Mouse (Mus musculus) adrenal gland, adult 8-10 months (tissue): ENCODE measurements around the gene Gm20518. TPM values are rescaled to one million over a fixed set of nuclear protein-coding genes. Genes with fewer than 3 reads are reported as not detected.

ENCODE experiments used
- DNase-seq: peaks from one replicate; pipeline ENCODE4 v3.0.0; 2022
- total RNA-seq, 4 experiments: library from RNA; stranded (reverse); gene quantifications; 2 replicates each; pipeline ENCODE4 v1.2.4; 2022

The Gm20518 gene
- total RNA-seq, 4 experiments from 2014 or later = 0.23 to 0.73 (median 0.33) TPM

GRCm38 (mm10) chr16:17804449-17804912 lies 87.0 kb downstream of the Gm20518 start:
- no peak for DNase-seq

GRCm38 (mm10) chr16:17803675-17804448 lies 87.6 kb downstream of the Gm20518 start:
- DNase-seq = no peak

DNA sequence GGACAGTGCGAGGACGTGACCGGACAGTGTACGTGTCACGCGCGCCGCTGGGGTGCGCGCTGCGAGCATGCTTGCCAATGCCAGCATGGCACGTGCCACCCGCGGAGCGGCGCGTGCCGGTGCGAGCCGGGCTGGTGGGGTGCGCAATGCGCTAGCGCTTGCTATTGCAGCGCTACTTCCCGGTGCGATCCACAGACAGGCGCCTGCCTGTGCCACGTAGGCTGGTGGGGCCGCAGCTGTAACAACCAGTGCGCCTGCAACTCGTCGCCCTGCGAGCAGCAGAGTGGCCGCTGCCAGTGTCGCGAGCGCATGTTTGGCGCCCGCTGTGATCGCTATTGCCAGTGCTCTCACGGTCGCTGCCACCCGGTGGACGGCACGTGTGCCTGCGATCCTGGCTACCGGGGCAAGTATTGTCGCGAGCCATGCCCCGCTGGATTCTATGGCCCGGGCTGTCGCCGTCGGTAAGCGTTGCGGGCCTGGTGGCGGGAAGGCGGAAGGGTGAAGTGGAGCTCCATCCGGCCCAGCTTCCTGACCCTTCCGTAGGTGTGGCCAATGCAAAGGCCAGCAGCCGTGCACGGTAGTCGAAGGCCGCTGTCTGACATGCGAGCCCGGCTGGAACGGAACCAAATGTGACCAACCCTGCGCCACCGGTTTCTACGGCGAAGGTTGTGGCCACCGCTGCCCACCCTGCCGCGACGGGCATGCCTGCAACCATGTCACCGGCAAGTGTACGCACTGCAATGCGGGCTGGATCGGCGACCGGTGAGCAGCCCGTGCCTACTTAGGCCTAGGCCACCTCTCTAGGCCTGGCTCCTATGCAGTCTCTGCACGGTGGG lies 88.4 kb downstream of the Gm20518 start:
- DNase-seq = no peak

DNA sequence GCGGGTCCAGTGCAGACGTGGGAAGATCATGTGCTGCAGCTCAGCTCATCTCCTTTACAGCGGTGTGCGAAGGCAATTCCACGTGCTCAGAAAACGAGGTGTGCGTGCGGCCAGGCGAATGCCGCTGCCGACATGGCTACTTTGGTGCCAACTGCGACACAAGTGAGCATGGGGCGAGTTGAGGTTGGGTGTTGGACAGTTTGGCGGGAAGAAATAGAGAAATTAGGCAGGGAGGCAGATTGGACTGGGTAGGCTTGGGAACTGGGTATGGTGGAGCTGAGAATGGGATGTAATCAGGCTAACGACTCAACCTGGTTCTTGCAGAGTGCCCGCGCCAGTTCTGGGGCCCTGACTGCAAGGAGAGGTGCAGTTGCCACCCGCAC lies 89.0 kb downstream of the Gm20518 start:
- DNase-seq = no peak

DNA sequence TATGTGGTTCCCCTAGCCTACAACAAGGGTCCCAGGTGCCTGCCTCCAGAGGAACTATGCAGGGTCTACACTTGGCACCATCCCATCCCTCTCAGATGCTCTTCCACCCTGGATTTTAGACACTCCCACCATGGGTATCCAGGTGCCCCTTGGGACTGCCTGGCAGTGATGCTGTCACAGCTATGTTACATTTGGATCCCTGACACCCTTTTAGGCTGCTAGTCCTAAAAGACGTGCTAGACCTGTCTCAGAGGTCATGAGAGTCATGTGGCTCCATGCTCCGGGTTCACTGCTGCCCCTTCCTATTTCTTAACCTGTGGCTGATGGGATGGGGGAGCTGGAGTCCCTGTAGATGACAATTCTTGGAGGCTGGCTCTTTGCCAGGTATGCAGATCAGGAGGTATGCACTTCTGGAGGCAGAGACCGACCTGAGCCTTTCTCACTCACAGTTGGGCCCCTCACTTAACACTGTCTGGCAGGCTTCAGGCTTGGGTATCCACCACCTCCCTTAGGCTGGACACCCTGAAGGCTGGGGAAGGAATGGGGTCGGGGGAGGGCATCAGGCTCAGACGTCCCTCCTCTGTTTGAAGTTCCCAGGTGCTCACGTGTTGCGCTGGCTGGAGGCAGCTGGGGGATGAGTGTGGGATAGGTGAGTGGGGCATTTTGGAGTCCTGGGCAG lies 89.6 kb downstream of the Gm20518 start:
- DNase-seq = no peak

- DNase-seq = no peak
These were observed 91.9 kb downstream of the Gm20518 start for GRCm38 (mm10) chr16:17799584-17799983.

DNA sequence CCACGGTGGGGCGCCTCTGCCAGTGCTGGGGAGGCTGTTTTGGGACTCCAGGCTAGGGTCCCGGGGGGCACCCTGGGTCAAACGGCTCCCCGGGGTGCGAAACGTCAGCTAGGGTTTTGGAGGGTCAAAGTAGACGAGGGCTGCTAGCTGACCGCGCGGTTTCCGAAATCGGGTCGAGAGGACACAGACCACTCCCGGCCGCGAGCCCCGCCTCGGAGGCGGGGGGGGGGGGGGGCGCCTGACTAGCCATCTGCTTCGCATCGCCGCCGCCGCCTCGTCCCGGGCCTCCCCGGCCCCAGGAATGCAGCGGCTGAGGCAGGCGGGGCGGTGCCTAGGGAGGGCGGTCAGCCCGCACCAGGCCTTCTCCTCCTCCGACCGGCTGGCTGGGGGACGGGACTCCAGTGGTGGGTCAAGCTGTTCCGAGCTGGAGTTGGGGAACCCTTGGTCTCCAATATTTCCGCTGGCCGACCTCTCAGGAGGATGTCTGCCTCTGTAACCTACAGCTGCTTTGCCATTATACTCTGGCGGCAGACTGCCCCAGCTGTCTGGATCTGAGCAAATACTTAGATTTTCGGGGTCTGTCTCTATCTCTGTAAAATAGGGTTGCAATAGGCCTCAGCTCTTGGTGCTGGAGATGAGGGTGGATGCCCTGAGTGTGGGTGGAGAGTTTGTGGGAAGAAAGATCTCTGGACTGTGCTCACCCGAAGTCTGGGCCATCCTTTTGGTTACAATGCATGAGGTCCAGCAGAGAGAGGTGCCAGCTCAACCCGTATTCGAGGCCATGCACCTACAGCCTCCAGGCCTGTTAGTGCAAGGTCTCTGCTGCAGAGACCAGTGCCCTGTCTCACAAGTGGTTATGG lies 92.9 kb downstream of the Gm20518 start:
- no peak for DNase-seq

DNA sequence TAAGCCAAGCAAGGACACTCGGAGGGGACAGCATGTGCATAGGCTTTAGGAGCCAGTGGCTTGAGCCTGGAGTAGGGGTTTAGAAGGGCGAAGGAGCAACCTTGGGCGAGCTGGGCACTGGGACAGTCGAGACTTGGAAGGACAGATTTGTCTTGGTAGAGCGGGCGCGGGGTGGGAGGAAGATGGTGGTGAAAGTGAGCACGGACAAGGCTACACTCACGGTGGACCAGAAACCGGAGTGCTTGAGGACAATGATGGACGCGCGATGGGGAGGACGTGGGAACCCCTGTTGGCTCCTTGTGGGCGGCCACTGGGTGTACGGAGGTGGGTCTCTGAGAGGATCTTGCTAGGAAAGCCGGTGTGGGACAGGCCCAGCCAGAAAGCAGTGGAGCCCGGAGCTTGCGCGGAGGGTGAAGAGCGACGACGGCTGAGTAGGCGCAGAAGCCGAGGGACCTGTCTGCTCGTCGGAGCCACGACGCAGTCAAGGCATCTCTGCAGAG lies 93.6 kb downstream of the Gm20518 start:
- DNase-seq = no peak

DNA sequence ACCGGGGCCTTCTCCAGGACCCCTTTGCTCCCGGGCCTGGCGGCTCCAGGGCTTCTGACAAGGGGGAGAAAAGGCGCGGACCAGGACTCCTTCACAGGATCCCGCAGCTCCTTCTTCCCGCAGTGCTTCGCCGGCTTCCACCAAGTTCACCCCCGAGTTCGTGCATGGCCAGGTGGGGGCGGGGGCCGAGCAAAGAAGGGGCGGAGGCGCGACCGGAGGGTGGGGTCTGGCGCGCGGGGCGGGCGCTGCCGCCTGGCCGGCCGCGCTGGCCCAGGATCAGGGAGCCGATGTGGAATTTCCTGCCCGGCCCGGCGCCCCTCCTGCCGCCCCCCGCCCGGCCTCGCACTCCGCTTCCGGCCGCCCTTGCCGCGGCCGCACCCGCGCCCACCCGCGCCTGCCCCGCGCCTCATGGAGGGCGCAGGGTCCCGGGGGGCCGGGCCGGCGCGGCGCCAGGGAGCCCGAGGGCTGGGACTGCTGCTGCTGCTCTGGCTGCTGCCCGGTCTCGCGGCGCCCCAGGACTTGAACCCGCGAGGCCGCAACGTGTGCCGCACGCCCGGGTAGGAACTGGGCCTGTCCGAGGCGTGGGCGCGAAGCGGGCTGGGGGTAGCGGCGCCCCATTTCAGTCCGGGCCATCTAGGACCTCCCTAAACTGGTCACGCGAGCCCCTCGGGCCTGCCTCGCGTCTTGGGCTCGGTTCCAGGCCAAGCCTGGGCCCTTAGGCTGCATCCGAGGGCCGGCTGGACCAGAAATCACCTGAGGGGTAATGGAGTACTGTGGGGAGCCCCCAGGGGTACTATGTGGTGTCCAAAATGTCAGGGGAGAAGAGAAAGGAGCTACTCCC lies 94.3 kb downstream of the Gm20518 start, which contains the start of gene Scarf2:
Gene Scarf2 (plus strand): TSS at position 312 of the 841 bp plus-strand sequence.
- no peak for DNase-seq

DNA sequence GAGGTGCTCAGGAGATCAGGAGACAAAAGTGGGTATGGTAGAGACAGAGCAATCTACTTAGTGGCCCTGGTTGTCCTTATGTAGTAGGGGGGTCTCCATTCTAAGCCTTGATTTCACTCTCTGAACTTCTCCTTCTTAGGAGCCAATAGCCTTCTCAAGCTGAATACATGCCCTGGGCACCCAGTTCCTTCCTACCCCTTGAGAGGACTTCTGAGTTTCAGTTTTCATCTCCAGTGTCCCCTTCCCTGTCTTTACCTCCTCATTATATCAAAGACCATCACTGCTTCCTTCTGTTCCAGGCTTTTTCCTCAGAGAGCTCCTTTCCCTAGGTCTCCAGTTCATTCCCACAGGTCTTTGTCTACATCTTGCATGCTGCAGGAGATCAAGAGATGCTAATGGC lies 95.0 kb downstream of the Gm20518 start:
- DNase-seq = no peak

GRCm38 (mm10) chr16:17795643-17796042 lies 95.8 kb downstream of the Gm20518 start:
- DNase-seq = no peak

DNA sequence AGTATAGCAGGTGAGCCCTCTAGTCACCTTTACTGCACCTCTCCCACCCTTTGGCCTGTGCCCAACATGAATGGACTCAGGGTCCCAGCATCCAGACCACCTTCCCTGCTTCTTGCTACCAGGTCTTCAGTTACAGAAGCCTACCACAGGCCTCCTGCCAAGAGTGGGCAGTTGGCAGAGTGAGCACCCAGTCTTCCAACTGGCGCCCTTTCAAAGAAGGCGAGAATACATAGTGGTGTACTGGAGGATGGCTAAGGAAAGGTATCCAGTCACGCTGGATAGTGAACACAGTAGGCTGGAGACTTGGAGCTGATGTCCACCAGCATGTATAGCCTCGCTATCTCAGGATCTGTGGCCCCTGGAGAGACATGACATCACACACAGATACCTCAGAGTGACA lies 97.4 kb downstream of the Gm20518 start:
- no peak for DNase-seq

GRCm38 (mm10) chr16:17792728-17793127 lies 98.7 kb downstream of the Gm20518 start:
- no peak for DNase-seq

DNA sequence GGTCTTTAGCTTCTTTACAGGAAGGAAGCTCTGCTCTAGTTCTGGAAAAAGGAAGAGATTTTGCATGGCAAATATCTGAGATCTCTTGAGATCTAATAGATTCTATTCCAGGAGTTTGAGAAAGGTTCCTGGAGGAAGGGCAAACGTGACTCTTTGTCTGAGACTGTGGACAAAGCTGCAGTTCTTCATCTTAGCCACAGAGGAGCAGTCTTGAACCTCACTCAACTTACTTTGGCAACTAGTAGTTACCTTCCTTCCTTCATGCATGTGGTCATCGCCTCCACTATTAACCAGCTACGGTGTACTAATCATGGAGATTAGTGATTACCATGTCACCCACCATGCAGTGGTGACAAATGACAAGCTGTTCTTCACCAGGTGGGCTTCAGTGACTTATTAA lies 106.1 kb downstream of the Gm20518 start:
- DNase-seq = no peak

Other genes with a start within 250 kb of the Gm20518 start
- gene Ccdc74a, start 245.2 kb downstream of the Gm20518 start, total RNA-seq = 1 to 10 TPM in 3 of 4 experiments, under 1 TPM in 1; 0.81 to 3.8 (median 2.1) TPM
- gene Med15, start 158.8 kb downstream of the Gm20518 start, total RNA-seq = 10 to 100 TPM; 54.1 to 95.8 (median 62.0) TPM
- 10 to 100 TPM; 40.5 to 65.6 (median 50.8) TPM for gene Klhl22, start 132.1 kb downstream of the Gm20518 start, total RNA-seq
- 10 to 100 TPM; 11.8 to 14.9 (median 13.1) TPM for gene Scarf2, start 94.4 kb downstream of the Gm20518 start, total RNA-seq
- gene B830017H08Rik, start 58.5 kb downstream of the Gm20518 start, total RNA-seq = not detected
- 1 to 10 TPM in 3 of 4 experiments, under 1 TPM in 1; 0.94 to 3.6 (median 2.3) TPM for gene Car15, start 53.3 kb downstream of the Gm20518 start, total RNA-seq
- gene Tssk1, start 2.6 kb upstream of the Gm20518 start, total RNA-seq = under 1 TPM in 3 of 4 experiments, not detected in 1; 0.08 to 0.17 (median 0.12) TPM
- gene Dgcr2, start 6.9 kb upstream of the Gm20518 start, total RNA-seq = 10 to 100 TPM; 66.1 to 78.0 (median 76.2) TPM
- gene Tssk2, start 7.0 kb upstream of the Gm20518 start, total RNA-seq = not detected
- gene Ess2, start 19.7 kb upstream of the Gm20518 start, total RNA-seq = 10 to 100 TPM; 16.9 to 28.8 (median 22.5) TPM
- not detected for gene Gsc2, start 23.4 kb upstream of the Gm20518 start, total RNA-seq
- gene Slc25a1, start 36.5 kb upstream of the Gm20518 start, total RNA-seq = 100 to 1,000 TPM; 184 to 251 (median 197) TPM
- under 1 TPM in 2 of 4 experiments, not detected in 2; 0.35 to 0.81 TPM for gene Vpreb2, start 88.8 kb upstream of the Gm20518 start, total RNA-seq
- gene Dgcr6, start 161.2 kb upstream of the Gm20518 start, total RNA-seq = 10 to 100 TPM; 63.2 to 80.9 (median 74.1) TPM
- gene Prodh, start 198.5 kb upstream of the Gm20518 start, total RNA-seq = 10 to 100 TPM; 24.3 to 64.6 (median 44.3) TPM
- under 1 TPM in 3 of 4 experiments, not detected in 1; 0.14 to 0.30 (median 0.23) TPM for gene Rtn4r, start 236.0 kb upstream of the Gm20518 start, total RNA-seq